Mouse (Mus musculus): Measurements from ENCODE around the gene Magea4.

Gene Magea4

DNA sequence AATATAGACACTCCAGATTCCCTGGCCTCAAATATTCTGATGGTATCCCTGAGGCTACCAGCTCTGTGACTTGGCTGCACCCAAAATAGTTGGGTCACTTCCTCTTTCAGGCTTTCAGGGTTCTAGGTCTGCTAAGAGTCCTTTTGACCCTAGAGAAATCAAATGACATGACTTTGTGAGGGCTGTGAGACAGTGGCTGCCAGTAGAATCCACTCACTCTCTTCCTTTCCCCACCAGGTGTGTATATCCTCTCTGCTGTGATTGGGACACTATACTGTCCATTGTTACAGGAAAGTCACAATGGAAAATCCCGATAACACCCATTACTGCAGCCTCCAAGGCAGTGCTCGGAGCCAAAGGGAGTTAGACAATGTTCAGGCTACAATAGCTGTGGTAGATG is at the start of gene Magea4:
Gene Magea4, plus strand, starts transcription at position 301 of the 400 bp plus-strand sequence.
- no peak for DNase-seq

DNA sequence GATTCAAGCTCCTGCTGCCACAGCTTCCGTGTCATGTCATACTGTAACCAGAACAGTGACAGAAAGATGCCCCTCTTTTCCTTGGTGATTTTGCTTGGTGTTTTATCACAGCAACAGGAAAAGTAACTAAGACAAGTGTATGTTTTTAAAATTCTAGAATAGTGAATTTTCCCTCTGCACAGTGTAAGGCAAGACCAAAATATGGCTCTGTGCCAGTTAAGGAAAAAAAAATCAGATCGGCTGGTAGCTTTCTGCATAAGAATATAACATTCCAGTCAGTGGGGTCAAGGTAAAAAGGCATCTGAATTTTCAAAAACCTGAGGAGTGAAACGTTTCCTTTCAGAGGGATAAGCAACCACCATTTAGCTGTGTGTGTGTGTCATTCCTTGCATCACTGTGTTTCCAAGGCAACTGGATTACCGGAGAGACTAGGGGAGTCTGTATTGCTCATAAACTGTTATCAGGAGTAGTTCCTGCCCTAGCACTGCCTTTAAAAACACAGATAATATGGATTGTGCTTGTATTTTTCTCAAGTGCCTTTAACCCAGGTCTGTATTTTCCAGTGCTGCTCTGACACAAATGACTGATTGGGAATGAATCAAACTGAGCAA is 18.8 kb upstream of the Magea4 start:
- no peak for DNase-seq

DNA sequence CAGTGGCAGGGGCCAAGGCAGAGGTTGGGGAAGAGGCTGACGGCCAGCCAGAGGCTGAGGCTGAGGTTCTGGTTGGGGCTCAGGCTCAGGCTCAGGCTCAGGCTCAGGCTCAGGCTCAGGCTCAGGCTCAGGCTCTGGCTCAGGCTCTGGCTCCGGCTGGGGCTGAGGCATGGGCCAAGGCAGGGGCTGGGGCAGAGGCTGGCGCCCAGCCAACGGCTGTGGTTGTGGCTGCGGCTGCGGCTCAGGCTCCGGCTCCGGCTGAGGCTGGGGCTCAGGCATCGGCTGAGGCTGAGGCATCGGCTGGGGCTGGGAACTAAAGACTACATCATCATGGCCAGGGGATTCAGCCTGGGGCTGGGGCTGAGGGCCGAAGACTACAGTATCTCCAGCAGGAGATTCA is 48.8 kb downstream of the Magea4 start:
- DNase-seq, result no peak
